Mouse (Mus musculus) layer of hippocampus, postnatal 36 days (tissue): Measurements from ENCODE around the gene Tnnt1. TPM values are rescaled to one million over a fixed set of nuclear protein-coding genes. Genes with fewer than 3 reads are reported as not detected.
"Not testable (repeated sequence)": the region's sequence is repeated elsewhere in the genome, so short reads cannot be mapped to it uniquely, and the experiment has no call there.

Experiments
- DNase-seq, 2 experiments: peaks; one replicate each; pipeline ENCODE4 v3.0.0; 2022
- total RNA-seq, 2 experiments: library from RNA; stranded (reverse); gene quantifications; 2 replicates each; pipeline ENCODE4 v1.2.3; 2021

Tnnt1 gene
- 1 to 10 TPM; 1.1 to 4.2 TPM for total RNA-seq

DNA sequence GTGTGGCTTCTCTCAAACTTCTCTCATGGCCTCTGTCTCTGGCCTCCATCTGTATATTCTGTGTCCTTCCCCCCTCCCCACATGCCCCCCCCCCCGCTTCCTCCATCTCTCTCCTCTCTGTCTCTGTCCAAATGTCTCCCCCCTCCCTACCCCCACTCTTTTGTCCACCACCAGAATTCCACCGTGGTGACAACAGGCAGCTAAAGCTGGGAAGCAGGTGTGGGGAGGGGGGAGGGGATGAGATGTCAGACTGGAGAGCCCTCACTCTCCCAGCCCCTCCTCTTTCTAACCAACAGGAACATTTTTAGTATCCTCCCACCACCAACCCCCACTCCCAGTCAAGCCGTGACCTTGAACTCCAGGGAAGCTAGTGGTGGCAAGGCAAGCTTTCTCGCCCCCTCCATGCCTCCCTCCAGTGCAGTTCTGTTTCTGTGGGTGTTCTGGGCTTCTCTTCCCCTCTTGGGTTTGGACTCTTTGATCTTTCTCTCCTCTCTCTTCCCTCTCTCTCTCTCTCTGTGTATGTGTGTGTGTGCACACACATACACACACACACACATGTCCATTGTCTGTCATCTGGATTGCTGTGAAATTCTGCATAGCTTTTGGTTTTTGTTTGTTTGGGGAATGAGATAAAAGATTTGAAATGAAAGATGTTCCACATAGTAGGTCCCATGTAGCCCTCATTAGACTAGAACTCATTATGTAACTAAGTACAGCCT, at the start of gene Tnnt1:
Gene Tnnt1, minus strand, starts transcription at position 51 of the 719 bp plus-strand sequence.
- DNase-seq, result no peak

DNA sequence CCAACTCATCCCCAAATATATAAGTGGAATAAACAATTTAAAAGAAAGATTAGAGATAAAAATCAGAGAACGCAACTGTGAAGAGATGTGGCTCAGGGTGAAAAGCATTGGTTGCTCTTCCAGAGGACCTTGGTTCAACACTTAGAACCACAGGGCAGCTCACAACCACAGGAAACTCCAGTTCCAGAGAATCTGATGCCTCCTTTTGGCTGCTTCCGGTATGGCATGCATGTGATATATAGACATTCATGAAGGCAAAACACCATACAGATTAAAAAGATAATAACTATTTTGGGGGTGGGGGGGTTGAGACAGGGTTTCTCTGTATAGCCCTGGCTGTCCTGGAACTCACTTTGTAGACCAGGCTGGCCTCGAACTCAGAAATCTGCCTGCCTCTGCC, 46.5 kb upstream of the Tnnt1 start:
- no peak for DNase-seq

DNA sequence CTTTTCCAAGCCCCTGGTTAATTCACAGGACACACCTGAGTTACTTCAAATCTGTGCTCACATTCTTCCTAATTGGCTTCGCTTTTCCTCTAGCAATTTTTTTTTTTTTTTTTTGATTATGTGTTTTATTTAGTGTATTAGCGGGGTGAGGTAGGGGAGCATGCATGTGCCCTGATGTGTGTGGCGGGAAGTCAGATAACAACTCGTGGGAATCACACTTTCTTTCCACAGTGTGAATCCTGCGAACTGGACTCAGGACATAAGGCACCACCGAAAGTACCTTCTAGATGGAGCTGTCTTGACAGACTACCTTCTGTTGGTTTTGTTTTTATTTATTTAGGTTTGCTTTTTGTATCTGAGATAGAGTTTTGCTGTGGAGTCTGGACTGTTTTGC, 41.0 kb upstream of the Tnnt1 start:
- no peak for DNase-seq

DNA sequence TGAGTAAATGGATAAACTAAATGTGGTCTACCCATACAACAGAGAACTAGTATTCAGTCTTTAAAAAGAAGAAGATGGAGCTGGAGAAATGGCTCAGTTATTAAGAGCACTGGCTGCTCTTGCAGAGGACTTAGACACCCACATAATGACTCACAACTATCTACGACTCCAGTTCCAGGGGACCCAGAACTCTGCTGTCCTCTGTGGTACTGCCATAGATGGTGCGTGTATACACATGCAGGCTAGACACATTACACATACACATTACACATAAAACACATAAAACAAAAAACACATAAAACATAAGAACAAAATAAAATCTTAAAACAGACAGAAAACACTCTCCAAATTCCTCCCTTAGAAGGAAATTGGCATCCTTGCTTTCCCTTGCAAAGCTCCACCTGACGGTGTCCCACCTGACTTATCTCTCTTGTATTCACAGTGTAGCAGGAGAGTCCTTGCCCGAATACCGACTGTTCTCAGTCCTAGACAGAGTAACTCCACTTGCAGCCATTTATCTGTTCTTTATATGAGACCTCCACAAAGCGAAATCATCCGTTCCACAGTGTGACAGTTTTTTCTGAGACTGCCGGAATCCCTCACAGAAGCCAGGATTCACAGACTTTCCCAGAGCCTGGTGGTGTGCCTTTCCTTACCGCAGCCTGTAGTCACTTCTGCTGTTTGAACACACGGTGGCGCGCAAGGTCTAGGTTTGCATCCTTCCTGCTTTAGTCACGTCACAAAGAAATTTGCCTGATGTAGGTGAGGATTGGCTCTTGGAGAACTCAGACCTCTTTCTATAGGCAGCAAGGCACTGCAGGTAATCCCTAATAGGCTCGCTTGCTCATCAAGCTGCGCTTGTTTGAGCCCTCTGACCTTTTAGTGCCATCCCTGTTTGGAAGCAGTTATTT, 40.3 kb upstream of the Tnnt1 start:
- peak; percentile 74 to 80 for DNase-seq

DNA sequence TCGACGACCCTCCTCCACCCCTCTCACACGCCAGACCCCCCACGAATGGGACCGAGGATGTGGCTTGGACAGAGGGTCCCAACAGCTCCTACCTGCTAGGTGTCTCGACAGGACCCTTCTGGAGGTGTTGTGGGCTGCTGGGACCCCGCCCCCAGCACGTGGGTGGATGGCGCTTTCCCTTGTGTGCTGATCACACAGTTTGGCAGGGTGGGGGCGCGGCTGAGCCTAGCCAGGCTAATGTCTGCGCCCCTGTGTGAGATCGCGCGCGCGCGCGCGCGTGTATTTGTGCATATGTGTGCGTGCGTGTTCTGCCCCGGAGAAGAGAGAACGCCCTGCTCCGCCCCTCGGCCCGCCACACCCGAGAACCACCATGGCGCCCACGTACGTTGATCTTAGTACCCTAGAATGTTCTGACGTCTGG, 31.0 kb upstream of the Tnnt1 start, which contains the start of gene Syt5:
Gene Syt5, minus strand, starts transcription at position 321 of the 421 bp plus-strand sequence.
- DNase-seq, result peak; percentile 63 to 65

DNA sequence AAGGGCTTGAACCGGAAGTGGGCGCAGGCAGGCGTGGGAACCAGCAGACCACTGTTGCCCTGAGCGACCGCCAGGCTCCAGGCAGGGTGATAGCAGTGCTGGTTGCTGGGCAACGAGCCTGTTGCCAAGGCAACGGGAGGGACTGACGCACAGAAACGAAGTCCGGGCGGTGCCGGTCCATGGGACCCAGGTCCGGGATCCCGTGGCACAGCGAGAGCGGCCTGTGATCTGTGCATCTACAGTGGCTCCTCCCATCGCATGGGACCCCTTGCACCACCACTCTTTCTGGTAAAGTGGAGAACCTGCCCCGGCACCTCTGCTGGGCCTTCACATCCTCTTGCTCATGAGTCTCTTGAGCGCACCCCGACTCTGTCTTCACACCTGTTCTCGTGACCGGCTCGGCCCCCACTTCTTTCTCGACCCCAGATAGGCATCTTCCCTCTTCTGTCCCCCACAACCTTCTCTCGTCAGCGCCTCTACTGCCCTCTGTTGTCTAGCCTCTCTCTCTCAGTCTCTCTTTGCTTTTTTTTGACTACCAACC, 30.5 kb upstream of the Tnnt1 start:
- peak; percentile 91 to 93 for DNase-seq

DNA sequence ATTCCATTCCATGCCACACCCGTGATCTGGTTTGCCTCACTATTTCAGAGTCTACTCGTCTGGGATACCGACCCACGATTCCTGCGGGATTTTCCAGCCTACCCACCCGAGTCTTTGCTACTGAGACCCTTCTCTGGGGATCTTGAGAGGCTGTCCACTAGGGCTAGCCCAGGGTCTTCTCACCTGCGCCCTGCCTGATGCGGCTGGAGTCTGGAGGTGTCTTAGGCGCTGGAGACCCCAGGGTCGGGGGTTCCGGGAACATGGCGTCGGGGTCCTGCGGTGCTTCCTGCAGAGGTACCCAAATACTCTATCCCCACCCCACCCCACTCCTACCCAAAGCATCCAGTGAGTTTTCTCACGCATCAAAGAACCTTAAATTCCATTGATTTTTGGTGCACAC, 29.9 kb upstream of the Tnnt1 start:
- DNase-seq, result no peak

DNA sequence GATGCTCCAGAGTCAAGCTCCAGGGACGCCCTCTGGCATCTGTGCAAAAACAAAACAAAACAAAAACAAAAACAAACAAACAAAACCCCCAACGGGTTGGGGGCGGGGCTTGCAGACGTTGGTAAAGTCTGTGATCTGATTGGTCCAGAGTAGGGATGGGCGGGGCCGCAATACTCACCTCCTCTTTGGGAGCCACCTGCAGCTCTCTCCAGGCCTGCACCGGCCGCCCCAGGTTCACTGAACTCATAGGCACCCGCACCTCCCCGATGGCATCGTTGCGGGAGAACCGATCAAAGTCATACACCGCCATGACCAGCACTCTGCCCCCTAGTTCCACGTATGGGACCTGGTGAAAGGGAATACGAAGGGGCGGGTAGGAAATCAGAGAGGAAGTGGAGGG, 25.8 kb upstream of the Tnnt1 start:
- DNase-seq, result no peak

DNA sequence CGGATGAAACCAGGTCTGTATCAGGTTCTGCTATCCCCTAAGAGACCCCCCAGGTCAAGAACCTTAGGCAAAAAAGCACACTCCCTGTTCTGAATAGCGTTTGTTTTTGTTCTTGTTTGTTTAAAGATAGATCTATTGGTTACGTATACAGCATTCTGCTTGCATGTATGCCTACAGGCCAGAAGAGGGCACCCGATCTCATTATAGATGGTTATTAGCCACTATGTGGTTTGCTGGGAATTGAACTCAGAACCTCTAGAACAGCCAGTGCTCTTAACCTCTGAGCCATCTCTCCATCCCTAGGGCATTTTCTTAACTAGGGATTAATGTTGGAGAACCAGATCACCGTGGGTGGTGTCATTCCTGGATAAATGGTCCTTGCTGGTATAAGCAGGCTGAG, 25.2 kb upstream of the Tnnt1 start:
- DNase-seq, result no peak

DNA sequence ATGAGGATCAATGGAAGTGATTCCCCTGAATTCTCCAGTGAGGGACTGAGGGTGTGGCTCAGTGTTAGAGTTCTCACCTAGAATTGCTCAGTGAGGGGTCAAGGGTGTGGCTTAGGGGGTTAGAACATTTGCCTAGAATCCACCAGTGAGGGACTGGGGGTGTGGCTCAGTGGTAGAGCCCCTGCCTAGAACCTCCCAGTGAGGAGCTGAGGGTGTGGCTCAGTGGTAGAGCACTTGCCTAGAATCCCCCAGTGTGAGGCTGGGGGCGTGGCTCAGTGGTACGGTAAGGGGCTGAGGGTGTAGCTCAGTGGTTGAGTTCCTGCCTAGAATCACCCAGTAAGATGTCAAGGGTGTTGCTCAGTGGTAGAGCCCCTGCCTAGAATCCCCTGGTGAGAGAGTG, 22.8 kb upstream of the Tnnt1 start:
- no peak for DNase-seq

DNA sequence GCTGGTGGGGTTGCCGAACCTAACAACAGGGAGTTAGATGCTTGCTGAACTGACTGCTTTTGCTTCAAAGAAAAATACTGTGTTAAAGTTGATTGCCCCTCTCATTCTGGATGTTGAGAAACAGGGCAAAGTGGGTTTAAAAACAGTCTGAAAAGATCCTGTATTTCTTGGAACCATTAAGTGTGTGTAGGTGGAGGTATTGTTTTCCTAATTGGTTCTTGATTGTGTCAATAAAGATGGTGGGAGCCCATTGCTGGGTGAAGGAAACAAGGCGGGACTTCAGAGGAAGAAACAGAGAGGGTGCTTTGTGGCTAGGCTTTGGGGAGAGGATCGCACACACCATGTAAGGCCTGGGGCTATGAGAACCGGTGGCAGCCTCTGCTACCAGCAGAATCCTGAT, 21.0 kb upstream of the Tnnt1 start:
- no peak for DNase-seq

DNA sequence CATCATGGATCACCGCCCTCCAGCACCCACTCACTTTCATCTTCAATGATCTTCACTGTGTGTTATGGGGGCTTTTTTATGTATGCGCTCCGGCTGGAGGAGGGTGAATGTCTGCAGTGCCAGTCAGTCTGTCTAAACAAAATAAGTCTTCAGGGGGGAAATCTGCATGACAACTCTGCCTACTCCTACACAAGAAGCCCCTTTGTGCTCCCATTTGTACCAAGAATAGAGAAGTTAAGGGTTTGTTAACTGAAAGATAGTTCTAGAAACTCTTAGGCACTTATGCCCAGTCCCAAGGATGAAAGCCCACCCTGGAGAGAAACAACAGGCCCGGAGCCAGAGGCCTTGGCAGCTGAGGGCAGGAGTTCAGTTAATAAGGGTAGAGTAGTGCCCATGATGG, 20.2 kb upstream of the Tnnt1 start:
- no peak for DNase-seq

DNA sequence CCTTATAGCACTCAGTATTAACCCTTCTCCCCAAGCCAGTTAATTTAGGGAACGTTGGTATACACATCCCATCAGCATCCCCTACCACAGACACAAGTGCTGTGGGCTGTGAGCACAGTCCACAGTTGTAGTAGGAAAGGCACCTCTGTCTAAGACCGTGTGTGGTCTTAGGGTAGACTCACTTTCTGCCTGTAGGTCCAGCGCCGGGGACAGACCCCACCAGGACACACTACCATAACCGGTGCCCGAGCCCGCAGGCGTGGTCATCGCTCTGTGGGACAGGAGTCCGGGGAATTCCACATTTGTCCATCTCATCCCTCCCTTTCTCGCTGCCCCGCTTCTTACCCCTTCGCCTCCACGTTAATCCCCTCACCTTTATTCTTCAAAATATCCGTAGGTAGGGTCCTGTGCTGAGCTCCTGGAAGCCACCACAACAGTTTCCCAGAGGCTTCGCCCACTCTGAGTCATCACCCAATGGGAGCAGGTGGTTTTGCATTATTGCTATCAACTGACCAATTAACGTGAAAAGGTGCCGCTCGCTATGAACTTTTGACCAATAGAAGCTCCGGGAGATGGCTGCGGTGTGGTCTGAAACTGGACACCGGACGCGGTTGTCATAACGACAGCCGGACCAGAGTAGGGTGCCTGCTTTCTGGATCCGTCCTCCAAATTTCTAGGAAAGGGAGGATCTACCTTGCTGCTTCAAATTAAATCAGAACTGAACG, 16.0 kb upstream of the Tnnt1 start, which contains the start of gene Dnaaf3:
Gene Dnaaf3, minus strand, starts transcription at position 449 of the 725 bp plus-strand sequence.
- no peak for DNase-seq

DNA sequence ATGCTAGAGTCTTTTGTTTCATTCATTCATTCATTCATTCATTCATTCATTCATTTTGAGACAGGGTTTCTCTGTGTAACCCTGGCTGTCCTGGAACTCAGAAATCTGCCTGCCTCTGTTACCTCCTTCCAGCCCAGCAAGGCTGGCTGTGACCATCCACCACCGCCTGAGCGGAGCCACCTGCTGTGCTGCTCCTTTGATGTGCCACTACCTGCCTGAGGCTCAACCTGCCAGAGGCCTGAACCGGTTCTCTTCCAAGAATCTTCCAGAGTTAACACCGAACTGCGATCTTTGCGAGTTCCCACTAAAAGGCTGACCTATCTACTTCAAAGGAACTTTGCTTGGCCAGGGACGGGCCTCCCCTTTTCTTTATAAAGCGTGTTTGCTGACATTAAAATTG, 14.0 kb upstream of the Tnnt1 start:
- not testable (repeated sequence) for DNase-seq

DNA sequence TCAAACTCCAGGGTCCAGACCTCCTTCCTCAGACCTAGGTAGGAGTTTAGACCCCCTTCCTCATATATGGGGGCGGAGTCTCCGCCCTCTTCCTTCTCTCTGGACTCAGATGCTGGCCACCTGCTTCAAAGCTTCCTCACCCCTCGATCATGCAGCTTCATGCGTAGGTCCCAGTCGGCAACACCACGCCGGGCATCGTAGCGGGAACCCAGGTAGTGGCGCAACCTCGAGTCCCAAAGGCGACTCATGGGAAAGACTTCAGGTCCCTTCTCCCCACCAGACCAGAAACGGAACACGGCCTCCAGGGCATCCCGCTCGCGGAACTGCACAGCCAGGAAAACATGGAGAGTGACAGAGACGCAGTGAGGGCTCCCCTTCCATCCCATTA, 11.1 kb upstream of the Tnnt1 start:
- DNase-seq, result no peak

DNA sequence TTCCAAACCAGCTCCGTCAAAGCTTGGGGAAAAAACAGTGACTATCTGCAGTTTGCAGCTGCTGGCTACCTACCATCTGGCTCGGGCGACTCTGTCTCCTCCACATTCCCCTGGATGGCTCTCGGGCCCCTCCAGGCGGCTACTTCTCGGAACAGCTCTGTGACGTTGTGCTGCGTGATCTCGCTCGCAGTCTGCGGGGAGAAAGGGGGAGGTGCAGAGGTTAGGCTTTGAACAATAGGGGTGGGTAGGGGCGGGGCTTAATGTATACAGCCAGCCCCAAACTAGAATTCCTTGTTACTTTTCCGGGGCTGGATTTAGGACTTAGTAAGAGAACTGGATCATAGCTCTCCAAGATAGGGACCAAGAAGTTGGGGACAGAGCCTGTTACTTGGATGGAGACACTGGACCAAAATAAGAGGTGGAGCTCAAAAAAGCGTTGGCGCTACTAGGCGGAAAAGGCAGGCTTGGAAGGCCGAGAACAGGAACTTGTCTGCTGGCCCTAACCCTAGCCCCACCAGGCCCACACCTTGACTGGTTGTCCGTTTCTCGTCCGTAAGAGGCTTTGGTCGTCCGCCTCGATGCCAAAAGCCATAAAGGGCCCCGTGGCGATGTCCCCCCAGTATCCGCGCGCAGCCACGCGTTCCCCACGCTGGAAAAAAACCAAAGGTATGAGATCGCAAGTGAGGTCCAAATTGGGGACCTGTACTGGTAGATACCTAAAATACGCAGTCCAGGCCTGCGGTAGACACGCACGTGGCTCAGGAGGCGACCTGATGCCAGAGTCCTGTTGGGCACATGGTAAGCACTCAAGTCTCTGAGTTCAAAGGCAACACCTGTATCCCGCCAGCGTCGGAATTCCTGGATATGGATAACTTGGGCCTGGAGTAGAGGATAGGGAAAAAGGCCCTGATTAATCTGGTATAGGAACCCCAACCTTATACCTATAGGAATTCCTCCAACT, 10.4 kb upstream of the Tnnt1 start:
- peak; percentile 58 to 66 for DNase-seq

DNA sequence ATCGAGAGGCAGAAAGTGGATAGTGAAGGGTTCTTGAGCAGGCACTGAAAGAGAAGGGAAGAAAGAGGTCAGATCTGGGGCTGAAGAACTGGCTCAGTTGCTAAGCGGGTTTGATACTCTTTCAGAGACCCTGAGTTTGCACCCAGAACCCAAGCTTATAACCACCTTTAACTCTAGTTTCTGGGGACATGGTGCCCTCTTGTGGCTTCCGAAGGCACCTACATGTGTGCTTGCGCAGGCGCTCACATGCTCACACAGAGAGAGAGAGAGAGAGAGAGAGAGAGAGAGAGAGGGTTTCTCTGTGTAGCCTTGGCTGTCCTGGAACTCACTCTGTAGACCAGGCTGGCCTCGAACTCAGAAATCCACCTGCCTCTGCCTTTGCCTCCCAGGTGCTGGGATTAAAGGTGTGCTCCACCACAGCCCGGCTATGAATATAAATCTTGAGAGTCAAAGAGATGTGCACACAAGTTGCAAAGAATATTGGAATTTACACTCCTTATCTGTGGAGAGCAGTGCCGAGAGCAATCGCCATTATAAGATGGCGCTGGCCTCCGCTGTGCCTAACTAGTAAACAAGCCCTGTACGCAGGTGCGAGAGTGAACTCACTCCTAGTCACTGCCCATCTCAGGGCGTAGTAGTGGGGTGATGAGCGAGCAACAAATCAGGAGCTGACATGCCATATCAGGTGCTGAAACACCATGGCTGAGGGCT, 8.2 kb upstream of the Tnnt1 start, which contains the start of gene Tnni3:
Gene Tnni3, minus strand, starts transcription at position 18 of the 711 bp plus-strand sequence.
- DNase-seq, result not testable (repeated sequence)

DNA sequence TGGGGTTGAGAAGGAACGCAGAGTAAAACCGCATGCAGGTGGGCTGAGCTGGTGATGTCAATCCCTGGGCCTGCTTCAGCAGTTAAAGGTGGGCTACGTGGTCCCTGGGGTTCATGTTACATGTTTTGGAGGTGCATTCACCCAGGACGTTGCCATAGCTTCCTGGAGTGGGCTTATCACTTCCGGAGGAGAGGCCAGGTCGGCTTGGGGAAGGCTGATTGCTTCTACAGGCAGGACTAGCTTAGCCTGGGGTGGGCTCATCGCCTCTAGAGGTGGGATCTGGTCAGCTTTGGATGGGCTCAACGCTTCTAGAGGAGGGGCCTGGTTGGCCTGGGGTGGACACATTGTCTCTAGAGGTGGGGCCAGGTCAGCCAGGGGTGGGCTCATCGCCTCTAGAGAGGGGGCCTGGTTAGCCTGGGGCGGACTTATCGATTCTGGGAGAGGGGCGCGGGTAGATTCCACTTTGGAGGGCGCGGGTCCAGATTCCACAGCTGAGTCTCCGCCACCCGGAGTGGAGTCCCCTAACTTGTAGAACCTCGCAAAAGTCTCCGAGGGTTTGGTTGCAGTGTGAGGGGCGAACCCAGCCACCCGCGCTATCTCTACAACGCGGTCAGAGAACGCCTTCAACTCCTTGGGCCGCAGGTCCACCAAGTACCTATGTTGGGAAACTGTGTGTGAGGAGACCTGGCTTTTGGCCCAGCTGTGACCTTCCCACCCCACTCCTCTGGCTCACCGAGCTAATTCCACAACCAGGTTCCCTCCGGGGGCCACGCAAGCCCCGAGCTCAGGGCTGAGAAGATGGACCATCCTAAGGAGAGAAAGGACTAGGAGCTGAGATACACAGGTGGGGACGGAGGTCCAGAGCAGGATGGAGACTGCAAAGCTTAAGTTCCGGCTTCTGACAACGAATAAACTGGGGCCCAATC, 7.3 kb upstream of the Tnnt1 start:
- no peak for DNase-seq

DNA sequence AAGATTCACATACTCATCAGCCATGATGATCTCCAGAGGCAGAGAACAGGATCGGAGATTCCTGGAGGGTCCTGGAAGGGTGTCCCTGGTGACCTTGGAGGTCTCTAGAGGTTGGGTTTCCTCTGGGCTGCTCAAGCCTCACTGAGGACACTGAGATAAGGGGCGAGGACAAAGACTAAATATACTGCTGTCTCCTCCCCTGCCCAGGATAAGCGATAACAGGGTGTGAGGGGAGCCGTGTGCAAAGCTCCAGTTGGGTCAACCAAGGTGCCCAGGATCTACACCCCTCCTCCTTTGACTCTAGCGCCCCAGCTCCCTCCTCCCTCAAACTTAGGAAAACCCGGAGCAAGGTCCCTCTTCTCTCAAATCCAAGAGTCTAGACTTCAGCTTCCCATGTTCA, 6.1 kb upstream of the Tnnt1 start:
- no peak for DNase-seq
